Mouse (Mus musculus) forebrain, embryonic 11.5 days (tissue): Measurements from ENCODE around the gene Adra2c. TPM values are rescaled to one million over a fixed set of nuclear protein-coding genes. Genes with fewer than 3 reads are reported as not detected.

Experiments used
- ATAC-seq: fragments of 200-750 bp; cut with Nextera tagmentation; replicated peaks from 2 replicates; pipeline ENCODE4 v1.8.0; 2017; ENCODE audit warnings: moderate TSS enrichment; ENCODE audit not compliant: low FRiP score
- DNase-seq: peaks from one replicate; pipeline ENCODE4 v3.0.0-alpha.2; 2017; ENCODE audit warnings: low spot score
- H3K27ac ChIP-seq: fragments of 300-500 bp; sonication (generic); 2 replicates; pipeline ENCODE4 v1.5.1; 2014; ENCODE audit warnings: low read depth, low read length
- H3K27me3 ChIP-seq: fragments of 300-500 bp; sonication (generic); 2 replicates; pipeline ENCODE4 v1.6.1; 2014; ENCODE audit warnings: mild to moderate bottlenecking, low read length, mixed read lengths; ENCODE audit not compliant: control insufficient read depth, insufficient read depth
- H3K36me3 ChIP-seq: fragments of 300-500 bp; sonication (generic); 2 replicates; pipeline ENCODE4 v1.6.1; 2014; ENCODE audit warnings: mild to moderate bottlenecking, low read length, moderate library complexity, mixed read lengths; ENCODE audit not compliant: control insufficient read depth, insufficient read depth
- H3K4me1 ChIP-seq: fragments of 300-500 bp; sonication (generic); replicated peaks from 2 replicates; pipeline ENCODE4 v1.6.1; 2014; ENCODE audit warnings: low read length, mixed read lengths; ENCODE audit not compliant: control insufficient read depth, insufficient read depth
- H3K4me2 ChIP-seq: fragments of 300-500 bp; sonication (generic); 2 replicates; pipeline ENCODE4 v1.6.1; 2014; ENCODE audit warnings: low read depth, mild to moderate bottlenecking, low read length, moderate library complexity, mixed read lengths; ENCODE audit not compliant: severe bottlenecking
- H3K4me3 ChIP-seq: fragments of 300-500 bp; sonication (generic); 2 replicates; pipeline ENCODE4 v1.5.1; 2014; ENCODE audit warnings: low read depth, low read length
- H3K9ac ChIP-seq: fragments of 300-500 bp; sonication (generic); 2 replicates; pipeline ENCODE4 v1.6.1; 2014; ENCODE audit warnings: low read length
- H3K9me3 ChIP-seq: fragments of 300-500 bp; sonication (generic); 2 replicates; pipeline ENCODE4 v1.6.1; 2016; ENCODE audit warnings: low read length, mixed read lengths; ENCODE audit not compliant: control insufficient read depth
- WGBS: fragments of 180-500 bp; shearing (Covaris S2); extraction: QIAGEN DNeasy Blood & Tissue Kit; methylation state at CpG from one replicate; pipeline ENCODE4 v1.1.7; 2014; 5-methylcytosine and 5-hydroxymethylcytosine counted together
- polyA plus RNA-seq: library from polyadenylated mRNA; unstranded; fragments of >200 nt; fragmentation: Nextera tagmentation; extraction: Ambion mirVana; gene quantifications from 2 replicates; pipeline ENCODE4 v1.2.1, GENCODE M21; 2014

The Adra2c gene
- polyA plus RNA-seq, 1 experiment from 2014 or later: 0.05 TPM

DNA sequence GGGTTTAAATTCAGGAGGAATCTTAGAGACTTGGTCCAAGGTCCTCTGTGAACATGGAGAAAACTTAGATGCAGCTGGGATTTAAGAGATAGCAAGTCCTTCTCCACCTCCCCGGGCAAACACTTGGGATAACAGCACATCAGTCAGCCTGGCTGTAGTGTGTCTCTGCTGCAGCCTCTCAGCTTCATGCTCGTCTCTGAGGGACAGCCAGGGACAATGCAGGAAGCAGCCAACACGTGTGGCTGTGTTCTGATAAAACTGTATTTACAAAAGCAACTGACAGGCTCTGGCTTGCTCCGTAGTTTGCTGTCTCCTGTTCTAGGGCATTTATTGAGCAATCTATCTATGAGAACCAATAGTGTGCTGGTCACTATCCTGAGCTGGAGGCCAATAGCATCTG lies 14.4 kb upstream of the Adra2c start:
- DNase-seq (no peak), ATAC-seq (no peak)
- Histone ChIP-seq H3K9ac (no peak overlapping the region), H3K4me2 (no peak overlapping the region), H3K27me3 (no peaks in the 10 kb centered on the region), H3K4me1 (no peaks in the 10 kb centered on the region; the same call in 1 of the 2 replicates), H3K9me3 (no peaks in the 10 kb centered on the region), H3K27ac (no peak overlapping the region), H3K36me3 (no peaks in the 10 kb centered on the region), H3K4me3 (no peak overlapping the region)
- 67% methylated on average over 4 of the region's 4 CpGs for WGBS

DNA sequence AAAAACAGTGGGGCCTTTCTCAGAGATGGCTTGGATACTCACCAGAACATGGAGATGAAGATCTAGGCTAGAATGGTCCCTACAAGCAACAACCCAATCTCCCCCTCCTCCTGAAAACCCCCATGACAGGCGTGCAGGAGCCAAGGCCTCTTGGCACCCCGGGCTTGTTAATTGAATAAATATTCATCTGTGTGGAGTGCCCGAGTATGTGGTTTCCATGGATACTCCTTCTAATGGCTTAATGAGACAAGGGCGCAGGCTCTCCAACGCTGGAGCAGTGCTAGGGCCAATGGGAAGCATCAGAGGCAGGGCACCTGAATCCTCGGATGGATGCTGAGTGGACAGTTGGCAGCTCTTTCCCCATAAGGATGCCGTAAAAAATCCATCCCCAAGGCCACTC lies 10.6 kb upstream of the Adra2c start:
- no peak overlapping the region for H3K27ac ChIP-seq
- WGBS: 43% methylated on average over 7 of the region's 7 CpGs

DNA sequence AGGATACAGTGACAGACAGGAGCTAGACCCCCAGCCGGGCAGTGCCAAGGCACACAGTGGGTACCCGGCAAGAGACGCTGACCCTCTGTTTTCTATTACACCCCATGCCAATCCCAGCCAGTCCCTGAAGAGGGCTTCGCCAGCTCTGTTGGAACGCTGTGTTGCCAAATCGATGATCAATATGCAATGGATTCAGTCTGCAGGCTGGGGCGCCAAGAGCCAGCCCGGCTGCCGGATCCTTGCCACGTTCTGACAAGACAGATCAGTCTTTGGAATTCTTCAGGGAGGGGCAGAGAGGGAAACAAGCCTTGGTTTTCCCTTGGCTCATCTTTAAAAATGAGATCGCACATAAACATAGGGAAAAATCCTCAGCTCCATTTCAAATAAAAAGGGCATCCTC lies 2.8 kb upstream of the Adra2c start:
- H3K9me3 ChIP-seq: no peaks in the 10 kb centered on the region
- ATAC-seq: no peak
- no peak overlapping the region for H3K27ac ChIP-seq
- no peak overlapping the region for H3K4me3 ChIP-seq
- H3K9ac ChIP-seq: no peak overlapping the region
- H3K4me1 ChIP-seq: peaks cover 10% of the 10 kb centered on the region; the same call in 1 of the 2 replicates
- H3K36me3 ChIP-seq: no peaks in the 10 kb centered on the region
- DNase-seq: no peak
- H3K27me3 ChIP-seq: peaks cover 37% of the 10 kb centered on the region
- H3K4me2 ChIP-seq: no peak overlapping the region
- 82% methylated on average over 11 of the region's 11 CpGs for WGBS

More for the DNA sequence above, 10.6 kb upstream of the Adra2c start:
- ATAC-seq (0 out of 2 replicates have a peak, but pooled peaks have one; percentile 53), DNase-seq (no peak)
- no peak overlapping the region for H3K4me2 ChIP-seq
- H3K27me3 ChIP-seq: no peaks in the 10 kb centered on the region
- no peak overlapping the region for H3K4me3 ChIP-seq
- no peaks in the 10 kb centered on the region for H3K36me3 ChIP-seq
- no peaks in the 10 kb centered on the region; the same call in 1 of the 2 replicates for H3K4me1 ChIP-seq
- H3K9me3 ChIP-seq: no peaks in the 10 kb centered on the region
- H3K9ac ChIP-seq: no peak overlapping the region

DNA sequence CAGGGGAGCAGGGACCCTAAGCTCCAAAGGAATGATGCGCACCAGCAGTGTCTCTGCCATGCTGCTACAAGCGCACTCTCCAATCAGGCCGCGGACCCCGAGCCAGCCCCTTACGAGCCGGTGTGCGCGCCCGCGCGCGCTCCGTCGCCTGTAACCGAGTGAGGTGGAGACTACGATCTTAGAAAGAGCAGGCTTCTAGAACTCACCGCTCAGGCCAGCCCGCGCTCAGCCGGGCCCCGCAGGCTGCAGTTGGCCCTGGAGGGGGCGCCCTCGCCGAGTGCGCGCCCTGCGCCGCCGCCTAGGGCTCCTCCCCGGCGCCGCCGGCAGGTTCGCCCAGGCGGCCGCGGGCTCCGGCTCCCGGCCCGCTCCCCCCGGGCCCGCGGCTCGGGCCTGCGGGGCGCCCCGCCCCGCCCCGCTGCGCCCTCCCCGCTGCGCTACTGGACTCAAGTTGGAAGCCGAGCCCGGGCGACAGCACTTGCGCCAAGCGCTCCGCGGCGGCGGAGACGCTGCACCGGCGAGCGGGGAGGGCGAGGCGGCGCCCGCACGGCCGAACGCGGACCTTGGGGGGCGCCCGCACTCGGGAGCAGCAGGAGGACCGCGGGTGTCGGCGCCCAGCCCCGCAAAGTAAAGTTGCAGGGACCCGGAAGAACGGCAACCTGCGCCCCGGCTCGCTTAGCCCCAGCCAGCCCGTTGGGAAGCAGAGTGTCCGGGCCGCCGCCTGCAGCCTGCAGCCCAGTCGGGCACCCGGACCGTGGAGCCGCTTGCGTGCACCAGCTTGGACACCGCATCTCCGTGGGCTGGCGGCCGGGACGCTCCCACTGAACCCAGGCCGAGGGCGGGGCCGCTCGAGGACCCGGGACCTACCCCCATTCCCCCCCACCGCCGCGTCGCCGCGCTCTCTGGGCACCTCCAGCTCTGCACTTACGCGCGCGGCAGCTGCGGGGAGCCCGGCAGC lies 899 bp downstream of the Adra2c start:
- peaks cover 57% of the 10 kb centered on the region for H3K27me3 ChIP-seq
- H3K27ac ChIP-seq: no peak overlapping the region
- no peaks in the 10 kb centered on the region for H3K36me3 ChIP-seq
- WGBS: under 1% methylated on average over 103 of the region's 118 CpGs
- peak overlapping the region; percentile 61 for H3K4me2 ChIP-seq
- H3K4me3 ChIP-seq: peak overlapping the region; percentile 43
- DNase-seq: peak; percentile 72
- H3K9me3 ChIP-seq: no peaks in the 10 kb centered on the region
- no peak overlapping the region for H3K9ac ChIP-seq
- H3K4me1 ChIP-seq: peaks cover 10% of the 10 kb centered on the region; the same call in 1 of the 2 replicates
- no peak for ATAC-seq

DNA sequence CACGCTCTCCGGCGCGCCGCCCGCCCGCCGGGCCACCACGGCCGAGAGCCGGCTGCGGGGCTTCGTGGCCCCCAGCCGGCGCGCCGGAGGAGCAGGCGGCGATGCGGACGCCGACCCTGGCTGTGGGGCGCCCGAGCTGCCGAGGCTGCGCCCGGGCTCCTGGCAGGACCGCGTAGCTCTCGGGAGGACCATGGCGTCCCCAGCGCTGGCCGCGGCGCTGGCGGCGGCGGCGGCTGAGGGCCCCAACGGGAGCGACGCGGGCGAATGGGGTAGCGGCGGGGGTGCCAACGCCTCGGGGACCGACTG lies 1.5 kb downstream of the Adra2c start:
- H3K4me3 ChIP-seq: peak overlapping the region; percentile 43
- no peak overlapping the region for H3K27ac ChIP-seq
- ATAC-seq (no peak), DNase-seq (peak; percentile 58)
- no peak overlapping the region for H3K9ac ChIP-seq
- H3K36me3 ChIP-seq: no peaks in the 10 kb centered on the region
- peak overlapping the region; percentile 61 for H3K4me2 ChIP-seq
- H3K9me3 ChIP-seq: no peaks in the 10 kb centered on the region
- peaks cover 57% of the 10 kb centered on the region for H3K27me3 ChIP-seq
- peaks cover 10% of the 10 kb centered on the region; the same call in 1 of the 2 replicates for H3K4me1 ChIP-seq
- WGBS: under 1% methylated on average over 46 of the region's 49 CpGs

DNA sequence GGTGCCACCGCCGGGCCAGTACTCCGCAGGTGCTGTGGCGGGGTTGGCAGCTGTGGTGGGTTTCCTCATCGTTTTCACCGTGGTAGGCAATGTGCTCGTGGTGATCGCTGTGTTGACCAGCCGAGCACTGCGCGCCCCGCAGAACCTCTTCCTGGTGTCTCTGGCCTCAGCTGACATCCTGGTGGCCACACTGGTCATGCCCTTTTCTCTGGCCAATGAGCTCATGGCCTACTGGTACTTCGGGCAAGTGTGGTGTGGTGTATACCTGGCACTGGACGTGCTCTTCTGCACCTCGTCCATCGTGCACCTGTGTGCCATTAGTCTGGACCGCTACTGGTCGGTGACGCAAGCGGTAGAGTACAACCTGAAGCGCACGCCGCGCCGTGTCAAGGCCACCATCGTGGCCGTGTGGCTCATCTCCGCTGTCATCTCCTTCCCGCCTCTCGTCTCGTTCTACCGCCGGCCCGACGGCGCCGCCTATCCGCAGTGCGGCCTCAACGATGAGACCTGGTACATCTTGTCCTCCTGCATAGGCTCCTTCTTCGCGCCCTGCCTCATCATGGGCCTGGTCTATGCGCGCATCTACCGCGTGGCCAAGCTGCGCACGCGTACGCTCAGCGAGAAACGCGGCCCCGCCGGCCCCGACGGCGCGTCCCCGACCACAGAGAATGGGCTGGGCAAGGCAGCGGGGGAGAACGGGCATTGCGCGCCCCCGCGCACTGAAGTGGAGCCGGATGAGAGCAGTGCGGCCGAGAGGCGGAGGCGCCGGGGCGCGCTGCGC lies 2.1 kb downstream of the Adra2c start:
- Histone ChIP-seq H3K9me3 (no peaks in the 10 kb centered on the region), H3K9ac (no peak overlapping the region), H3K27ac (no peak overlapping the region), H3K4me3 (peak overlapping the region; percentile 43), H3K4me2 (peak overlapping the region; percentile 61), H3K4me1 (peaks cover 10% of the 10 kb centered on the region; the same call in 1 of the 2 replicates), H3K27me3 (peaks cover 57% of the 10 kb centered on the region), H3K36me3 (no peaks in the 10 kb centered on the region)
- 5% methylated on average over 75 of the region's 75 CpGs for WGBS
- DNase-seq (peak; percentile 55), ATAC-seq (no peak)

DNA sequence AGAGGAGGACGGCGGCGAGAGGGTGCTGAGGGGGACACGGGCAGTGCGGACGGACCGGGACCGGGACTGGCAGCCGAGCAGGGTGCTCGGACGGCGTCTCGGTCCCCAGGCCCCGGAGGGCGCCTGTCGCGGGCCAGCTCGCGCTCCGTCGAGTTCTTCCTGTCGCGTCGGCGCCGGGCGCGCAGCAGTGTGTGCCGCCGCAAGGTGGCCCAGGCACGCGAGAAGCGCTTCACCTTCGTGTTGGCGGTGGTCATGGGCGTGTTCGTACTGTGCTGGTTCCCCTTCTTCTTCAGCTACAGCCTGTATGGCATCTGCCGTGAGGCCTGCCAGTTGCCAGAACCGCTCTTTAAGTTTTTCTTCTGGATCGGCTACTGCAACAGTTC lies 2.7 kb downstream of the Adra2c start:
- no peak for DNase-seq
- Histone ChIP-seq H3K4me1 (peaks cover 10% of the 10 kb centered on the region; the same call in 1 of the 2 replicates), H3K27ac (no peak overlapping the region), H3K27me3 (peaks cover 57% of the 10 kb centered on the region), H3K36me3 (no peaks in the 10 kb centered on the region), H3K9me3 (no peaks in the 10 kb centered on the region), H3K4me2 (no peak overlapping the region), H3K9ac (no peak overlapping the region), H3K4me3 (peak overlapping the region; percentile 5; the same call in 1 of the 2 replicates)
- ATAC-seq: no peak
- WGBS: 7% methylated on average over 40 of the region's 40 CpGs

DNA sequence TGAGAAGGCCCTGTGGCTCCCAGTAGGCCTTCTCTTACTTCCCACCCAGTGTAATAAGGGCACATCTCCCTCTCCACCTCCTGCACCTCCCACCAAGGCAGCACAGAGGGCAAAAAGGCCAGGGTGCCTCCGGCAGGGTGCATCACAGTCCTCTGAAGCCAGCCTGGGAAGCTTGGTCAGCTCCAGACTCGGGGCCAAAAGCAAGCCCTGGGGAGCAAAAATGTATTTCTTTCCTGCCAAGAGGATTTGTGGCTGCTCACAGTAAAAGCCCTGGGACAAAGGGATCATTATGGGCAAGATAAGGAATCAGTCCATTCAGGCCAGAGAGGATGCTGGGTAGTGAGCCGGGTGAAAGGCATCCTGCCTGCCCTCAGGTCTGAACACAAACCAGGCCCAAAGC lies 7.2 kb downstream of the Adra2c start:
- H3K9me3 ChIP-seq: no peaks in the 10 kb centered on the region
- DNase-seq (no peak), ATAC-seq (no peak)
- H3K4me3 ChIP-seq: no peak overlapping the region
- H3K27ac ChIP-seq: no peak overlapping the region
- H3K36me3 ChIP-seq: no peaks in the 10 kb centered on the region
- no peak overlapping the region for H3K4me2 ChIP-seq
- peaks cover 20% of the 10 kb centered on the region for H3K27me3 ChIP-seq
- H3K4me1 ChIP-seq: no peaks in the 10 kb centered on the region
- 33% methylated on average over 3 of the region's 3 CpGs for WGBS
- no peak overlapping the region for H3K9ac ChIP-seq
